Mouse (Mus musculus) heart, adult 10 weeks (tissue): Measurements from ENCODE around the gene Cnih4. TPM values are rescaled to one million over a fixed set of nuclear protein-coding genes. Genes with fewer than 3 reads are reported as not detected.

Experiments used
- polyA plus RNA-seq: library from polyadenylated mRNA; stranded (reverse); fragments of 350-450 nt; fragmentation: Illumina TruSeq; extraction: RNeasy Lipid Tissue Mini Kit (QIAGEN cat#74804); gene quantifications from one replicate; pipeline ENCODE4 v1.2.3, GENCODE M21; 2014; ENCODE audit warnings: low read depth, low replicate concordance

The Cnih4 gene
- polyA plus RNA-seq: 61.3 TPM

GRCm38 (mm10) chr1:181143950-181144836 is at the start of gene Cnih4, which contains the start of gene Nvl:
TSS of gene Cnih4 (plus strand) at chr1:181144693.
TSS of gene Nvl (minus strand) at chr1:181144204.

GRCm38 (mm10) chr1:181211920-181212633 is 67.6 kb downstream of the Cnih4 start, which contains the start of gene Wdr26:
TSS of gene Wdr26 (minus strand) at chr1:181212001.

Other genes starting within 250 kb of the Cnih4 start
- gene Pycr2, start 240.4 kb upstream of the Cnih4 start, polyA plus RNA-seq: 15.7 TPM
- 2.2 TPM for gene Lefty1, start 209.7 kb upstream of the Cnih4 start, polyA plus RNA-seq
- 19.2 TPM for gene Tmem63a, start 202.3 kb upstream of the Cnih4 start, polyA plus RNA-seq
- gene Ephx1, start 123.8 kb upstream of the Cnih4 start, polyA plus RNA-seq: 55.2 TPM
- gene 9130409I23Rik, start 93.5 kb upstream of the Cnih4 start, polyA plus RNA-seq: not detected
- gene Nvl, start 489 bp upstream of the Cnih4 start, polyA plus RNA-seq: 10.2 TPM
- 59.3 TPM for gene Wdr26, start 67.3 kb downstream of the Cnih4 start, polyA plus RNA-seq
- not detected for gene Cnih3, start 207.9 kb downstream of the Cnih4 start, polyA plus RNA-seq